Mouse (Mus musculus): ENCODE measurements around the gene Prkar1b.

DNA sequence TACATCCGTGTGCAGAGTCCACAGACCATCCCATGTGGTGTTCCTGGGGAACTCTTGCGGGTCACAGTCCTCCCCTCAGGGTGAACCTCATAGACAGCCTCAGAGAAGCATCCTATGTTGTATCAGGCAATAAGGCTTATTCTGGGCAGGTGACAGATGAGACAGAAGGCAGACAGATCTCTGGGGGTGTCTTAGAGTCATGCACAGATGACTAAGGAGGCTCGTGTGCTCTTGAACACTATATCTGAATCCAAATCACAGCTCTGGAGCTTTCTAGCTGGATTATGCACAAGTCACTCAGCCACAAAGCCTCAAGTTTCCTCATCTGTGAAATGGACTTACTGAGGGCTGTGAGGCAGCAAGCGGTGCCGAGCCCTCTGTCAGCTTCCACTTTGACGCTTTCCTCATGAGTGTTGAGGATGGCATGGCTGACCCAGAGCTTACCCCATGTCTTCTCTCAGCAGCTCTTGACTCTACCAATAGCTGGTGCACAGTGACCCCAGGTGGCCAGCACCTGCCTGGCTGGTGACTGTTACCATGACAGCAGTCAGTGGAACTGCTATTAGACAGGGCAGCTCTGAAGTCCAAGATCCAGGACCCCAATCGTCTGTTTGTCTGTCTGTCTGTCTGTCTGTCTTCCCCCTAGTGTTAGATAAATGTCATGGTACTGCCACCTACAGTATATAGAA lies 64.8 kb downstream of the Prkar1b start:
- TF ChIP-seq CTCF (IDR thresholded peaks at IDR 0.05; ENCODE audit: extremely low read depth, insufficient read length, insufficient replicate concordance, low read depth, low read length) (peak; percentile 55; the same call in 1 of the 2 replicates), POLR2A (IDR thresholded peaks at IDR 0.05; ENCODE audit: low read depth, low read length) (no peak)

All from small intestine, adult 2 months (tissue).